9 mouse cellular contexts compared by ENCODE assay signal in genomic region chr3:88620992-88621536, GRCm38 (mm10). TPM values are rescaled to one million over a fixed set of nuclear protein-coding genes. Genes with fewer than 3 reads are reported as not detected.
DNase-seq lines count a peak whose midpoint lies in the region; ATAC-seq and TF ChIP-seq lines count a peak whose summit lies in the region.
"Had no signal": no experiment of that assay in that cellular context is flagged by ENCODE, and none has a peak within 500 bp of the region (broad histone marks: within the 10 kb centered on the region; RNA-seq: fewer than 3 reads in every experiment).

No protein-coding gene starts in this region.

- H3K9ac ChIP-seq in heart, adult 2 months (ENCODE audit: low read depth, low read length), result peak overlapping the region; percentile 97
- H3K9ac ChIP-seq in lung, embryonic 15.5 days, result peak overlapping the region; percentile 95

- H3K79me2 ChIP-seq in heart, adult 2 months (replicated peaks; ENCODE audit: control insufficient read depth, insufficient read depth, low read length), result peaks cover 2% of the 10 kb centered on the region; the same call in 1 of the 2 replicates

- peak overlapping the region; percentile 97 for H3K27ac ChIP-seq in heart, adult 2 months
- peak overlapping the region; percentile 98 for H3K27ac ChIP-seq in lung, embryonic 15.5 days

- peak; percentile 95 for TF ChIP-seq POLR2A in heart, adult 2 months (IDR thresholded peaks at IDR 0.05; ENCODE audit: insufficient read depth, low read depth, low read length)

- intact Hi-C loops in heart, adult 2 months (cut with DNase I), result no loop called here

- ATAC-seq in lung, embryonic 15.5 days (ENCODE audit: borderline replicate concordance, extremely low read depth, low FRiP score, low TSS enrichment), result peak; percentile 82

- no peaks in the 10 kb centered on the region for H3K27me3 ChIP-seq in heart, adult 2 months (ENCODE audit: control insufficient read depth, insufficient read depth, low read length)
- H3K27me3 ChIP-seq in lung, embryonic 15.5 days, result no peaks in the 10 kb centered on the region

- DNase-seq in CD4-positive, CD25-positive, alpha-beta regulatory T cell, adult 2 months (ENCODE audit: low read depth, low spot score), result peak; percentile 68
- DNase-seq in adipocyte (ENCODE audit: low spot score), result peak; percentile 53
- peak; percentile 63 for DNase-seq in embryo, embryonic 11.5 days (ENCODE audit: low read depth, low spot score)
- peak; percentile 87 to 92 for DNase-seq in heart, adult 2 months
- peak; percentile 82 for DNase-seq in kidney, adult 18-20 months
- peak; percentile 49 for DNase-seq in ovary, postnatal 10 days (ENCODE audit: low spot score)
- peak; percentile 55 for DNase-seq in urinary bladder, postnatal 25 days (ENCODE audit: low spot score)

- peak; percentile 72; the same call in 1 of the 2 replicates for TF ChIP-seq EP300 in heart, adult 2 months (IDR thresholded peaks at IDR 0.05; ENCODE audit: insufficient read depth, low read depth, low read length)

- H3K36me3 ChIP-seq in heart, adult 2 months (ENCODE audit: control insufficient read depth, insufficient read depth, low read length), result peaks cover 8% of the 10 kb centered on the region; the same call in 1 of the 2 replicates
- H3K36me3 ChIP-seq in lung, embryonic 15.5 days, result 0 out of 2 replicates have a peak, but pooled peaks cover 5% of the 10 kb centered on the region

- peak overlapping the region; percentile 92 for H3K4me3 ChIP-seq in heart, adult 2 months
- H3K4me3 ChIP-seq in lung, embryonic 15.5 days, result peak overlapping the region; percentile 89

- H3K4me2 ChIP-seq in lung, embryonic 15.5 days, result peak overlapping the region; percentile 69

- no peak for TF ChIP-seq CTCF in heart, adult 2 months (IDR thresholded peaks at IDR 0.05)

- peaks cover 32% of the 10 kb centered on the region for H3K4me1 ChIP-seq in heart, adult 2 months (ENCODE audit: control insufficient read depth, insufficient read depth, low read length)
- peaks cover 68% of the 10 kb centered on the region for H3K4me1 ChIP-seq in lung, embryonic 15.5 days

- WGBS in heart, adult 2 months, result under 1% methylated on average over 64 of the region's 64 CpGs
- WGBS in lung, embryonic 15.5 days, result under 1% methylated on average over 64 of the region's 64 CpGs

- H3K9me3 ChIP-seq in lung, embryonic 15.5 days, result no peaks in the 10 kb centered on the region

RNA-seq across cellular contexts. Expression of gene Arhgef2, which starts 15.3 kb away (rescaled TPM):
- 10 to 100 TPM; 37.3 to 37.5 TPM for total RNA-seq in heart, adult 2 months (2021)
- 51.0 and 53.4 TPM in 2 replicates for polyA plus RNA-seq in heart, adult 2 months (2012; rRNA removed)
- 105 and 116 TPM in 2 replicates for polyA plus RNA-seq in lung, embryonic 15.5 days (2015; fragmentation: Nextera tagmentation; extraction: Ambion mirVana)

RNA-seq across cellular contexts. Expression of gene Rxfp4, which starts 31.9 kb away (rescaled TPM):
- not detected for total RNA-seq in heart, adult 2 months (2021)
- 0.41 TPM in 1 of 2 replicates, not detected in the other for polyA plus RNA-seq in heart, adult 2 months (2012; rRNA removed)
- polyA plus RNA-seq in lung, embryonic 15.5 days (2015; fragmentation: Nextera tagmentation; extraction: Ambion mirVana), result not detected in 2 replicates
- total RNA-seq: left cerebral cortex, postnatal 25 days had no signal

RNA-seq across cellular contexts. Expression of gene Ssr2, which starts 45.4 kb away (rescaled TPM):
- 10 to 100 TPM; 65.3 to 67.6 TPM for total RNA-seq in heart, adult 2 months (2021)
- polyA plus RNA-seq in heart, adult 2 months (2012; rRNA removed), result 80.0 and 115 TPM in 2 replicates
- 290 and 301 TPM in 2 replicates for polyA plus RNA-seq in lung, embryonic 15.5 days (2015; fragmentation: Nextera tagmentation; extraction: Ambion mirVana)

Comparison
In these comparisons a context has a peak if more than half of its experiments do, and no peak if none do; other contexts are left out.
1. Peak in every context shown above with its lines: DNase-seq, ATAC-seq, H3K4me3 ChIP-seq and H3K27ac ChIP-seq.